Mouse (Mus musculus): ENCODE data around the gene Esyt1. TPM values are rescaled to one million over a fixed set of nuclear protein-coding genes. Genes with fewer than 3 reads are reported as not detected.
"Not testable (repeated sequence)": the region's sequence is repeated elsewhere in the genome, so short reads cannot be mapped to it uniquely, and the experiment has no call there.

Gene Esyt1
- polyA plus RNA-seq, 1 experiment from 2014 or later: 10.9 TPM

DNA sequence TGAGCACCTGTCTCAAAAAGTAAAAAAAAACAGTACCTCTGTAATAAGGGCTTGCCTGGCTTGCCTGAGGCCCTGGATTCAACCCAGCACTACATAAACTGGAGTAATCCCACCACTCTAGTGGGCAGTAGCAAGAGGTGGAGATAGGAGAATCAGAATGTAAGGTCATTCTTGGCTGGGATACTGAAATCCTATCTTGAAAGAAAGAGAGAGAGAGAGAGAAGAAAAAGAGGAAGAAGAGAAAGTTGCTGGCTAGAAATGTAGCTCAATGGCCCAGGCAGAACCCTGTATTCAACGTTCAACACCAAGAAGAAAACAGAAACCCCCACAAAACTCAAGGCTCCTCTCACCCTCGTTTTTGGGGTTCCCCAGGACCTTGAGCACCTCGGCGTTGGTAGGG lies 29.8 kb downstream of the Esyt1 start:
- H3K36me3 ChIP-seq (ENCODE audit: control insufficient read depth, insufficient read depth, low read length): peaks cover 10% of the 10 kb centered on the region
- H3K4me1 ChIP-seq (ENCODE audit: control insufficient read depth, insufficient read depth, low read length): peaks cover 26% of the 10 kb centered on the region
- no peak overlapping the region for H3K4me3 ChIP-seq (replicated peaks; ENCODE audit: low read depth, low read length)
- ATAC-seq (ENCODE audit: low FRiP score, low TSS enrichment) (no peak), DNase-seq (no peak)
- no peak overlapping the region for H3K27ac ChIP-seq (replicated peaks; ENCODE audit: low read depth, low read length)
- H3K27me3 ChIP-seq (ENCODE audit: control insufficient read depth, insufficient read depth, low read length): no peaks in the 10 kb centered on the region
- no peak overlapping the region for H3K4me2 ChIP-seq (ENCODE audit: low read length)
- H3K9me3 ChIP-seq (ENCODE audit: control insufficient read depth, low read length): no peaks in the 10 kb centered on the region
- WGBS: 82% methylated on average over 4 of the region's 4 CpGs
- H3K9ac ChIP-seq (replicated peaks; ENCODE audit: low read length): no peak overlapping the region

DNA sequence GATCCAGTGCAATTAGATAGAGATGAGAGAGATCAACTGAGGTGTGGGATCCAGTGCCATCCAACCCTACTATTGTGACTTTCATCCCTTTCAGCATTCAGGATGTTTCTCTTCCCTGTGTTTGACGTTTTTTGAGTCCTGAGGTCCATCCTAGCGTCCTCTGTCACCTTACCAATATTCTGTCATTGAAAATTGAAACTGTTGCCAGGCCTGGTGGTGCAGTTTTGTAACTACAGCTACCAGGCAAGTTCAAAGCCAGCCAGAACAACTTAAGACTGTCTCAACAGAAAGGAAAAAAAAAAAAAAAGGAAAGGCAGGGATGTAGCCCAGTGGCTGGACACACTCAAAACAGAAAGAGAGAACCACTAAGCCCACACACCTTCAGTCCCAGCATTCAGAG lies 30.4 kb downstream of the Esyt1 start:
- ATAC-seq (ENCODE audit: low FRiP score, low TSS enrichment) (no peak), DNase-seq (no peak)
- Histone ChIP-seq H3K27me3 (ENCODE audit: control insufficient read depth, insufficient read depth, low read length) (no peaks in the 10 kb centered on the region), H3K4me2 (ENCODE audit: low read length) (peak overlapping the region; percentile 71), H3K36me3 (ENCODE audit: control insufficient read depth, insufficient read depth, low read length) (peaks cover 17% of the 10 kb centered on the region), H3K9me3 (ENCODE audit: control insufficient read depth, low read length) (no peaks in the 10 kb centered on the region), H3K4me1 (ENCODE audit: control insufficient read depth, insufficient read depth, low read length) (peaks cover 26% of the 10 kb centered on the region), H3K9ac (replicated peaks; ENCODE audit: low read length) (no peak overlapping the region), H3K27ac (replicated peaks; ENCODE audit: low read depth, low read length) (no peak overlapping the region), H3K4me3 (replicated peaks; ENCODE audit: low read depth, low read length) (no peak overlapping the region)
- 81% methylated on average over 2 of the region's 2 CpGs for WGBS

DNA sequence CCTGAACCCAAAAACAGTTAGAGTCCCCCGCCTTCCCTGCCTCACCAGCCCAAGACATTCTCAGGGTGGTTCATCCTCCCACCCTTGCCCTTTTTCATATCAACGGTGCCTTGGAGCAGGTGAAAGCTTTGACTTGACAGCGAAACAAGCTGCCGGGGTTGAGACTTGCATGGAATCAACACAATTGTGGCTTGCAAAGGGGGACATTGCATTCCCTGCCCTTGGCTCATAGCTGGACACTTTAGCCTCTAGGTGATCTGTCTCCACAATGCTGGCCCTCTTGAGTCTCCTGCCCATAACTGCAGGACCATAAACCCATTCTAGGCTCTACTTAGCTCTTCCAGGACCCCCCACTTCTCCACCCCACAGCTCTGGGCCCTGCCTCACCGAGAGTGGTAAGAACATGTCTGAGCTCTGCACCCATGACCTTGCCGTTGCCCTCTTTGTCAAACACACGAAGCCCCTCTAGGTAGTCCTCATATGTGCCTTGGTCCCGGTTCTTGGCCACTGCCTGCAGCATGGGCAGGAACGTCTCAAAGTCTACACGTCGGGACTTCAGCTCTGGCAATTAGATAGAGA lies 30.9 kb downstream of the Esyt1 start:
- no peaks in the 10 kb centered on the region for H3K27me3 ChIP-seq (ENCODE audit: control insufficient read depth, insufficient read depth, low read length)
- H3K27ac ChIP-seq (replicated peaks; ENCODE audit: low read depth, low read length): peak overlapping the region; percentile 91
- peaks cover 26% of the 10 kb centered on the region for H3K4me1 ChIP-seq (ENCODE audit: control insufficient read depth, insufficient read depth, low read length)
- H3K9me3 ChIP-seq (ENCODE audit: control insufficient read depth, low read length): no peaks in the 10 kb centered on the region
- peak overlapping the region; percentile 81 for H3K4me3 ChIP-seq (replicated peaks; ENCODE audit: low read depth, low read length)
- peaks cover 22% of the 10 kb centered on the region for H3K36me3 ChIP-seq (ENCODE audit: control insufficient read depth, insufficient read depth, low read length)
- DNase-seq (no peak), ATAC-seq (ENCODE audit: low FRiP score, low TSS enrichment) (no peak)
- 61% methylated on average over 11 of the region's 11 CpGs for WGBS
- H3K9ac ChIP-seq (replicated peaks; ENCODE audit: low read length): peak overlapping the region; percentile 72
- H3K4me2 ChIP-seq (ENCODE audit: low read length): peak overlapping the region; percentile 71

DNA sequence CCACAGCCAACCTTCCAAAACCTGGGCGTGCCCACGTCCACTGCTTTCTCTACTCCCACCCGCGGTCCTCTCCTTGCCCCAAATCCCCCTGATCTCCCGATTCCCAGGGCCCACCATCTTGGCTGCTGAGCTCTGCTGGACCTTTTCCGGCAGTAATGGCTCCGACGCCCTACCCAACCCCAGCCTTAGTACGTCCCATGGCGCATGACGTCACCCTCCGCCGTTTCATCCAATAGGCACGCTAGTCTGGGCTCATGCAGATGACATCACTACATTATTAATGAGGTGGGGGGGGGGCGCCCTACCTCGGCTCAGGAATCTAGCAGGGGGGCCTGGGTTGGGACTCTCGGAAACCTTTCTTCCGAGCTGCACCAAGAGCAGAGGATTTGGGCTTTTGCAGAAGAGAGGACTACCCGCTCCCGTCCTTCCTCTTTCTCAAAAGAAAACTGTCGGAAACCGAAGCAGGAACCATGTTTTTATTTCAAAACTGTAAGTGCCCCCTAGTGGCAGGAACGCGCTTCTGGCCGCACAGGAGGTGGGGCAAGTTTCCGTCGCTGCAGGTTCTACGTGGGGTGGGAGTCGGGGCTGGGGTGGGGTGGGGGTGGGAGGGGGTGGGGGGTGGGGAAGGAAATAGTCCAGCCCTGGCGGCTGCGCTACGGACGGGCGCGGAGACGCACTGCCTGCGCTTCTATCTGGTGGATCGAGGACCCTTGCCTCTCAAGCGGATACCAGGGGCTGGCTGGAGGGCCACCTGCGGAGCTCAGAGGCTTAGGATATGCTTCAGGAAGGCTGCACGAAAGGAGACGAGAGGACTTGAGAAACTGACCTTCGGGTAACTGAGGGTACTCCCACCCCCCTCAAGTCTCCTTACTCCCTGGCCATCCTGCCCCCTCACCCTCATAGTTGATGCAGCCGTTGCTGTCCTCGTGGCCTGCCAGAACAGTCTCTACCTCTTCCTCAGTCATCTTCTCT lies 31.7 kb downstream of the Esyt1 start, which contains the start of gene Myl6:
Gene Myl6 (minus strand): TSS at position 451 of the 972 bp plus-strand sequence.
- Histone ChIP-seq H3K9me3 (ENCODE audit: control insufficient read depth, low read length) (no peaks in the 10 kb centered on the region), H3K4me3 (replicated peaks; ENCODE audit: low read depth, low read length) (peak within 1 kb of the TSS; percentile 81), H3K4me1 (ENCODE audit: control insufficient read depth, insufficient read depth, low read length) (peaks cover 26% of the 10 kb centered on the region), H3K27ac (replicated peaks; ENCODE audit: low read depth, low read length) (peak within 1 kb of the TSS; percentile 91), H3K27me3 (ENCODE audit: control insufficient read depth, insufficient read depth, low read length) (no peaks in the 10 kb centered on the region), H3K4me2 (ENCODE audit: low read length) (peak within 1 kb of the TSS; percentile 71), H3K36me3 (ENCODE audit: control insufficient read depth, insufficient read depth, low read length) (peaks cover 30% of the 10 kb centered on the region), H3K9ac (replicated peaks; ENCODE audit: low read length) (peak within 1 kb of the TSS; percentile 72)
- 0% methylated on average over 45 of the region's 45 CpGs for whole genome bisulfite sequencing
- DNase-seq: peak; percentile 99
- peak; percentile 95 for ATAC-seq (ENCODE audit: low FRiP score, low TSS enrichment)

DNA sequence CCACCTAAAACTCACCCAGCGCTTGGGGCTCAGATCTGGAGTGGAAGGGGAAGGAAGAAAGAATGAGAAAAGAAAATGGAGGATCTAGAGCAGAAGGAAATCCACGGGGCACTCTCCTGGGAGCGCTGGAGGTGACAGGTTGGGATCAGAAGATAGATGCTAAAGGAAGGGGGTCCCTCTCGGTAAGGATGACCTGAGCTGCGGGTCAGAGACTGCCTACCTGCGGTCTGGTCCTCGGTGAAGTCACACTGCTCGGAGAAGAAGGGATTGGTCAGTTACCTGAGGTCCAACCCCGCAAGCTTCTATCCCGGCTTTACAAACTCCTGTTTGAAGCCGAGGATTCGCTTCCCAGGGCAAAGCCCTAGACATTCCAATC lies 32.4 kb downstream of the Esyt1 start:
- Histone ChIP-seq H3K36me3 (ENCODE audit: control insufficient read depth, insufficient read depth, low read length) (peaks cover 36% of the 10 kb centered on the region), H3K4me2 (ENCODE audit: low read length) (peak overlapping the region; percentile 71), H3K4me1 (ENCODE audit: control insufficient read depth, insufficient read depth, low read length) (peaks cover 26% of the 10 kb centered on the region), H3K9ac (replicated peaks; ENCODE audit: low read length) (peak overlapping the region; percentile 72), H3K4me3 (replicated peaks; ENCODE audit: low read depth, low read length) (peak overlapping the region; percentile 81), H3K27me3 (ENCODE audit: control insufficient read depth, insufficient read depth, low read length) (no peaks in the 10 kb centered on the region), H3K27ac (replicated peaks; ENCODE audit: low read depth, low read length) (peak overlapping the region; percentile 91), H3K9me3 (ENCODE audit: control insufficient read depth, low read length) (no peaks in the 10 kb centered on the region)
- ATAC-seq (ENCODE audit: low FRiP score, low TSS enrichment) (peak; percentile 19), DNase-seq (peak; percentile 62)
- 1% methylated on average over 12 of the region's 12 CpGs for WGBS

DNA sequence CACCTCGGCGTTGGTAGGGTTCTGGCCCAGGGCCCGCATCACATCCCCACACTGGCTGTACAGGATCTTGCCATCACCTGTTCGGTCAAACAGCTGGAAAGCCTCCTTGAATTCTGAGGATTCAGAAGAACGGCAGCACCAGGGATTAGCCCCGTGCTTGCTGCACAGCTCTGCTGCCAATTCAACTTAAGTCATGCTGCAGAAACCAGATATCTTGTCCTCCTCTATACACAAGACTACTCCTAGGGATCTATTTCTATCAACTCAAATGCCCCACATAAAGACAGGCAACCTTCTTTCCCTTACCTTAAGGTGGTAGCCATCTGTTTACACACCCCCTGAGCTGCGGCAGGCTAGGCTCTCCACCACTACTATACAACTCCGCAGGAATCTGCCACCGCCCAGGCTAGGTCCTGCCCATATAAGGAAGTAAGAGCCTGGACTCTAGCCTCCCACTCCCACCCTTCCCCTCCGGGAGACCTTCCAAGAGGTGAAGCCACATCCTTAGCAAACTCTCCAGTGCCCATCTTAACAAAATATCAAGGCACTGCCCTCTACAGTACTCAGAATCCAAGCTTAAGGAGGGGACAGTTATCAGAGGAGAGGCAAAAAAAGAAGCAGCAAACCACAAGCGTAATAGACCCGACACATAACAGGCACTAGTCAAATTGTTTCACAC lies 32.9 kb downstream of the Esyt1 start:
- no peaks in the 10 kb centered on the region for H3K27me3 ChIP-seq (ENCODE audit: control insufficient read depth, insufficient read depth, low read length)
- WGBS: 29% methylated on average over 12 of the region's 12 CpGs
- H3K9ac ChIP-seq (replicated peaks; ENCODE audit: low read length): peak overlapping the region; percentile 72
- no peaks in the 10 kb centered on the region for H3K9me3 ChIP-seq (ENCODE audit: control insufficient read depth, low read length)
- peak overlapping the region; percentile 91 for H3K27ac ChIP-seq (replicated peaks; ENCODE audit: low read depth, low read length)
- peak overlapping the region; percentile 81 for H3K4me3 ChIP-seq (replicated peaks; ENCODE audit: low read depth, low read length)
- peak overlapping the region; percentile 71 for H3K4me2 ChIP-seq (ENCODE audit: low read length)
- ATAC-seq (ENCODE audit: low FRiP score, low TSS enrichment): peak; percentile 28; the same call in 1 of the 2 replicates
- DNase-seq: peak; percentile 69
- H3K36me3 ChIP-seq (ENCODE audit: control insufficient read depth, insufficient read depth, low read length): peaks cover 42% of the 10 kb centered on the region
- H3K4me1 ChIP-seq (ENCODE audit: control insufficient read depth, insufficient read depth, low read length): peaks cover 24% of the 10 kb centered on the region

DNA sequence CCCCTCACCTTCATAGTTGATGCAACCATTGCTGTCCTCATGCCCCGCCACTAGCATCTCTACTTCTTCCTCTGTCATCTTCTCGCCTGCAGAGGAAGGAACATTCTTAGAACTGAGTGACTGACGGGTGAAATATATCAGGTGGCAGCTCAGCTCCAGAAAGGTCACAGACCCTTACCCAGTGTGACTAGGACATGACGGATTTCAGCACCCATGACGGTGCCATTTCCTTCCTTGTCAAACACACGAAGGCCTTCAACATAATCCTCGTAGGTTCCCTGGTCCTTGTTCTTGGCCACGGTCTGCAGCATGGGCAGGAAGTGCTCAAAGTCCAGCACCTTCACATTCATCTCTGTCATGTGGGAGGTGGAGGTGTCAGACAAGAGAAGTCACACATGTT lies 33.6 kb downstream of the Esyt1 start:
- Histone ChIP-seq H3K4me1 (ENCODE audit: control insufficient read depth, insufficient read depth, low read length) (peaks cover 24% of the 10 kb centered on the region), H3K4me3 (replicated peaks; ENCODE audit: low read depth, low read length) (peak overlapping the region; percentile 81), H3K9ac (replicated peaks; ENCODE audit: low read length) (peak overlapping the region; percentile 72; the same call in 1 of the 2 replicates), H3K36me3 (ENCODE audit: control insufficient read depth, insufficient read depth, low read length) (peaks cover 49% of the 10 kb centered on the region), H3K4me2 (ENCODE audit: low read length) (peak overlapping the region; percentile 71)
- not testable (repeated sequence) for DNase-seq; H3K27ac ChIP-seq (replicated peaks; ENCODE audit: low read depth, low read length); ATAC-seq (ENCODE audit: low FRiP score, low TSS enrichment); H3K27me3 ChIP-seq (ENCODE audit: control insufficient read depth, insufficient read depth, low read length); H3K9me3 ChIP-seq (ENCODE audit: control insufficient read depth, low read length)
- 83% methylated on average over 8 of the region's 8 CpGs for WGBS

DNA sequence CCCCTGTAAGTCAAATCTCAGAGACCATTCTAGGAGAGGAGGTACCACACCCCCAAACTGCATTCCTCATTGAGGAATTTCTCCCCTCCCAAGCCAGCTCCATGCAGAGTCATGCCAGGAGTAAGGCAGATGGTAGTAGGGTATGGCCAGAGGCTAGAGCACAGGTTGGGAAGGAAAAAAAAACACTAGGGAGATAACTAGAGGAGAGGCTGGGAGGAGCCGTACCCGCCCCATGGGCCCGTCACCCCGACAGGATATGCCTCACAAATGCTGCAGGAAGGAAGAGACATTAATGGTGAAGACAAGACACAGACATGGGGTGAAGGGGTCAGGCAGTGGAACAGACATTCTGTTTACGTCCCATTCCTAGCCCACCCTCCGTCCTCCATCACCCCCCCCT lies 34.2 kb downstream of the Esyt1 start:
- DNase-seq: peak; percentile 6
- Histone ChIP-seq H3K9me3 (ENCODE audit: control insufficient read depth, low read length) (no peaks in the 10 kb centered on the region), H3K27ac (replicated peaks; ENCODE audit: low read depth, low read length) (no peak overlapping the region; the same call in 1 of the 2 replicates)

More for the DNA sequence above, 34.2 kb downstream of the Esyt1 start:
- 85% methylated on average over 6 of the region's 6 CpGs for WGBS
- Histone ChIP-seq H3K4me2 (ENCODE audit: low read length) (peak overlapping the region; percentile 71), H3K9ac (replicated peaks; ENCODE audit: low read length) (peak overlapping the region; percentile 34; the same call in 1 of the 2 replicates), H3K4me3 (replicated peaks; ENCODE audit: low read depth, low read length) (peak overlapping the region; percentile 81; the same call in 1 of the 2 replicates), H3K27me3 (ENCODE audit: control insufficient read depth, insufficient read depth, low read length) (no peaks in the 10 kb centered on the region), H3K36me3 (ENCODE audit: control insufficient read depth, insufficient read depth, low read length) (peaks cover 54% of the 10 kb centered on the region), H3K4me1 (ENCODE audit: control insufficient read depth, insufficient read depth, low read length) (peaks cover 24% of the 10 kb centered on the region)
- ATAC-seq (ENCODE audit: low FRiP score, low TSS enrichment): no peak
